Mouse (Mus musculus) C2C12 (cell line): Measurements from ENCODE around the gene Ciz1.

Source experiments
- CEBPB ChIP-seq: IDR thresholded peaks from one replicate; pipeline ENCODE4 v1.6.1; 2011; ENCODE audit warnings: low read depth, mild to moderate bottlenecking, control low read depth, moderate library complexity
- CTCF ChIP-seq: IDR thresholded peaks from one replicate; pipeline ENCODE4 v1.5.1; 2011; ENCODE audit not compliant: control insufficient read depth, insufficient read depth, insufficient read length
- MAX ChIP-seq: IDR thresholded peaks from one replicate; pipeline ENCODE4 v1.6.1; 2011; ENCODE audit warnings: mild to moderate bottlenecking, control low read depth
- USF1 ChIP-seq: IDR thresholded peaks from one replicate; pipeline ENCODE4 v1.6.1; 2011; ENCODE audit warnings: low read depth, mild to moderate bottlenecking, control low read depth, moderate library complexity

GRCm38 (mm10) chr2:32342539-32343350 lies 9.4 kb upstream of the Ciz1 start:
- no peak for TF ChIP-seq CTCF
- no peak for TF ChIP-seq USF1
- peak; percentile 91 for TF ChIP-seq MAX
- no peak for TF ChIP-seq CEBPB
